8 mouse cellular contexts compared by ENCODE assay signal in the genomic region with DNA sequence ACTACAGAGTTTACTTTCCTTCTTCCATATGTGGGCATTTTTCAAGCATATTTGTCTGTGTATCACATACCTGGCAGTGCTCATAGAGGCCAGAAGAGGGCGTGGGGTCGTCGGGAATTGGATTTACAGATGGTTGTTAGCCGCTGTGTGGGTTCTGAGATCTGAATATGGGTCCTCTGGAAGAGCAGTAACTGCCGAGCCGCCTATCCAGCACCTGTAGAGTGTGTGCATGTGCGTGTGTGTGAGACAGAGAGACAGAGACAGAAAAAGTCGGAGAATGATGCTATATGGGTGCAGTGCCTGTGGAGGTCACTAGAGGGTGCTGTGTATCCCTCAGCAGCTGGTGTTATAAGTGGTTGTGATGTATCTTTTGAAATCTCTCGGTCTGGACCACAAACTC. TPM values are rescaled to one million over a fixed set of nuclear protein-coding genes. Genes with fewer than 3 reads are reported as not detected.
DNase-seq lines count a peak whose midpoint lies in the region; ATAC-seq and TF ChIP-seq lines count a peak whose summit lies in the region.
"Had no signal": no experiment of that assay in that cellular context is flagged by ENCODE, and none has a peak within 500 bp of the region (broad histone marks: within the 10 kb centered on the region; RNA-seq: fewer than 3 reads in every experiment).

No protein-coding gene starts in this region.

- 8% methylated on average over 9 of the region's 9 CpGs for WGBS in thymus, adult 2 months
- whole genome bisulfite sequencing in forebrain, embryonic 15.5 days: 14% methylated on average over 9 of the region's 9 CpGs
- WGBS in kidney, embryonic 16.5 days: 19% methylated on average over 9 of the region's 9 CpGs

- H3K4me3 ChIP-seq in thymus, adult 2 months (ENCODE audit: control insufficient read depth, insufficient read depth, low read length): no peak overlapping the region
- peak overlapping the region; percentile 1; the same call in 1 of the 2 replicates for H3K4me3 ChIP-seq in forebrain, embryonic 15.5 days
- H3K4me3 ChIP-seq in kidney, embryonic 16.5 days (ENCODE audit: low read length): peak overlapping the region; percentile 4; the same call in 1 of the 2 replicates

- peak; percentile 96; the same call in 1 of the 2 replicates for TF ChIP-seq CTCF in thymus, adult 2 months (IDR thresholded peaks at IDR 0.05; ENCODE audit: borderline replicate concordance, control insufficient read depth, extremely low read depth, insufficient read depth, low read length, poor library complexity)

- no peaks in the 10 kb centered on the region; the same call in 1 of the 2 replicates for H3K9me3 ChIP-seq in forebrain, embryonic 15.5 days
- peaks cover 10% of the 10 kb centered on the region for H3K9me3 ChIP-seq in kidney, embryonic 16.5 days (ENCODE audit: low read length)
- H3K9me3 ChIP-seq: midbrain, embryonic 12.5 days had no signal

- no peaks in the 10 kb centered on the region for H3K36me3 ChIP-seq in thymus, adult 2 months (ENCODE audit: control insufficient read depth, insufficient read depth, low read length)
- 0 out of 2 replicates have a peak, but pooled peaks cover 3% of the 10 kb centered on the region for H3K36me3 ChIP-seq in forebrain, embryonic 15.5 days
- peaks cover 12% of the 10 kb centered on the region for H3K36me3 ChIP-seq in kidney, embryonic 16.5 days (ENCODE audit: insufficient read depth, low read length)
- H3K36me3 ChIP-seq: midbrain, embryonic 12.5 days had no signal

- H3K9ac ChIP-seq in forebrain, embryonic 15.5 days (replicated peaks): no peak overlapping the region
- no peak overlapping the region for H3K9ac ChIP-seq in kidney, embryonic 16.5 days (replicated peaks; ENCODE audit: low read length)
- H3K9ac ChIP-seq: midbrain, embryonic 12.5 days had no signal

- H3K27me3 ChIP-seq in thymus, adult 2 months (ENCODE audit: control insufficient read depth, insufficient read depth, low read length): no peaks in the 10 kb centered on the region
- no peaks in the 10 kb centered on the region for H3K27me3 ChIP-seq in forebrain, embryonic 15.5 days
- H3K27me3 ChIP-seq in kidney, embryonic 16.5 days (ENCODE audit: insufficient read depth, low read length): no peaks in the 10 kb centered on the region
- H3K27me3 ChIP-seq: midbrain, embryonic 12.5 days had no signal

- no peak for ATAC-seq in forebrain, embryonic 15.5 days (replicated peaks)
- no peak for ATAC-seq in kidney, embryonic 16.5 days (ENCODE audit: low FRiP score, low TSS enrichment)

- DNase-seq in thymus, adult 2 months: peak; percentile 48
- no peak for DNase-seq in thymus, adult 18-20 months
- DNase-seq in brain, adult 2 months (ENCODE audit: low read depth, low spot score): peak; percentile 79
- peak; percentile 27 to 38 for DNase-seq in lung, adult 18-20 months
- DNase-seq in retina, adult 2 months (ENCODE audit: low read depth, low spot score): peak; percentile 53

- H3K27ac ChIP-seq in thymus, adult 2 months (ENCODE audit: control insufficient read depth, insufficient read depth, low read length): no peak overlapping the region
- no peak overlapping the region for H3K27ac ChIP-seq in forebrain, embryonic 15.5 days (replicated peaks)
- H3K27ac ChIP-seq in kidney, embryonic 16.5 days (ENCODE audit: low read length): no peak overlapping the region
- H3K27ac ChIP-seq: midbrain, embryonic 12.5 days had no signal

- no peak for TF ChIP-seq POLR2A in thymus, adult 2 months (IDR thresholded peaks at IDR 0.05; ENCODE audit: control insufficient read depth, extremely low read depth, insufficient read depth, low read length, poor library complexity)

- peaks cover 13% of the 10 kb centered on the region for H3K4me1 ChIP-seq in thymus, adult 2 months (replicated peaks; ENCODE audit: control insufficient read depth, insufficient read depth, low read length)
- H3K4me1 ChIP-seq in forebrain, embryonic 15.5 days: peaks cover 15% of the 10 kb centered on the region
- 0 out of 2 replicates have a peak, but pooled peaks cover 5% of the 10 kb centered on the region for H3K4me1 ChIP-seq in kidney, embryonic 16.5 days (ENCODE audit: insufficient read depth, low read length)

- no peak overlapping the region for H3K4me2 ChIP-seq in forebrain, embryonic 15.5 days (replicated peaks)
- peak overlapping the region; percentile 28 for H3K4me2 ChIP-seq in kidney, embryonic 16.5 days (replicated peaks; ENCODE audit: low read depth, low read length)

RNA-seq across cellular contexts. Expression of a gene that starts 0.9 kb away (rescaled TPM):
- polyA plus RNA-seq in thymus, adult 2 months (2012; rRNA removed): 46.4 and 53.8 TPM in 2 replicates
- 215 and 218 TPM in 2 replicates for polyA plus RNA-seq in forebrain, embryonic 15.5 days (2015; fragmentation: Nextera tagmentation; extraction: Ambion mirVana)
- 105 and 111 TPM in 2 replicates for polyA plus RNA-seq in kidney, embryonic 16.5 days (2015; fragmentation: Nextera tagmentation; extraction: Ambion mirVana)

RNA-seq across cellular contexts. Expression of a gene that starts 29.3 kb away (rescaled TPM):
- not detected in 2 replicates for polyA plus RNA-seq in thymus, adult 2 months (2012; rRNA removed)
- not detected in 2 replicates for polyA plus RNA-seq in forebrain, embryonic 15.5 days (2015; fragmentation: Nextera tagmentation; extraction: Ambion mirVana)
- polyA plus RNA-seq in kidney, embryonic 16.5 days (2015; fragmentation: Nextera tagmentation; extraction: Ambion mirVana): not detected in 2 replicates
- polyA plus RNA-seq: midbrain, embryonic 12.5 days had no signal

RNA-seq across cellular contexts. Expression of a gene that starts 34.3 kb away (rescaled TPM):
- 0.04 TPM in 1 of 2 replicates, not detected in the other for polyA plus RNA-seq in thymus, adult 2 months (2012; rRNA removed)
- 1.6 and 2.1 TPM in 2 replicates for polyA plus RNA-seq in forebrain, embryonic 15.5 days (2015; fragmentation: Nextera tagmentation; extraction: Ambion mirVana)
- not detected in 2 replicates for polyA plus RNA-seq in kidney, embryonic 16.5 days (2015; fragmentation: Nextera tagmentation; extraction: Ambion mirVana)

RNA-seq across cellular contexts. Expression of a gene that starts 48.9 kb away (rescaled TPM):
- polyA plus RNA-seq in thymus, adult 2 months (2012; rRNA removed): 221 and 232 TPM in 2 replicates
- polyA plus RNA-seq in forebrain, embryonic 15.5 days (2015; fragmentation: Nextera tagmentation; extraction: Ambion mirVana): 46.6 and 52.5 TPM in 2 replicates
- polyA plus RNA-seq in kidney, embryonic 16.5 days (2015; fragmentation: Nextera tagmentation; extraction: Ambion mirVana): 45.7 and 50.1 TPM in 2 replicates

RNA-seq across cellular contexts. Expression of a gene that starts 49.7 kb away (rescaled TPM):
- polyA plus RNA-seq in thymus, adult 2 months (2012; rRNA removed): 118 and 142 TPM in 2 replicates
- polyA plus RNA-seq in forebrain, embryonic 15.5 days (2015; fragmentation: Nextera tagmentation; extraction: Ambion mirVana): 31.4 and 32.8 TPM in 2 replicates
- 15.6 and 33.9 TPM in 2 replicates for polyA plus RNA-seq in kidney, embryonic 16.5 days (2015; fragmentation: Nextera tagmentation; extraction: Ambion mirVana)

Comparison
In these comparisons a context has a peak if more than half of its experiments do, and no peak if none do; other contexts are left out.
1. DNase-seq: peak in thymus, adult 2 months (single experiment), brain, adult 2 months (single experiment), lung, adult 18-20 months (2 of 2) and retina, adult 2 months (single experiment); none in thymus, adult 18-20 months (0 of 2).